Mouse (Mus musculus): ENCODE results near the gene Etfb.

- TF ChIP-seq TAL1 (IDR thresholded peaks at IDR 0.05; ENCODE audit: low read length) (no peak), GATA1 (IDR thresholded peaks at IDR 0.05; ENCODE audit: low read length) (no peak)
Observed at GRCm38 (mm10) chr7:43429500-43429899, 14.4 kb upstream of the Etfb start.

All from erythroblast, embryonic 14.5 days (primary cell).